Mouse (Mus musculus): ENCODE measurements around the gene Sarnp.

Sarnp gene

DNA sequence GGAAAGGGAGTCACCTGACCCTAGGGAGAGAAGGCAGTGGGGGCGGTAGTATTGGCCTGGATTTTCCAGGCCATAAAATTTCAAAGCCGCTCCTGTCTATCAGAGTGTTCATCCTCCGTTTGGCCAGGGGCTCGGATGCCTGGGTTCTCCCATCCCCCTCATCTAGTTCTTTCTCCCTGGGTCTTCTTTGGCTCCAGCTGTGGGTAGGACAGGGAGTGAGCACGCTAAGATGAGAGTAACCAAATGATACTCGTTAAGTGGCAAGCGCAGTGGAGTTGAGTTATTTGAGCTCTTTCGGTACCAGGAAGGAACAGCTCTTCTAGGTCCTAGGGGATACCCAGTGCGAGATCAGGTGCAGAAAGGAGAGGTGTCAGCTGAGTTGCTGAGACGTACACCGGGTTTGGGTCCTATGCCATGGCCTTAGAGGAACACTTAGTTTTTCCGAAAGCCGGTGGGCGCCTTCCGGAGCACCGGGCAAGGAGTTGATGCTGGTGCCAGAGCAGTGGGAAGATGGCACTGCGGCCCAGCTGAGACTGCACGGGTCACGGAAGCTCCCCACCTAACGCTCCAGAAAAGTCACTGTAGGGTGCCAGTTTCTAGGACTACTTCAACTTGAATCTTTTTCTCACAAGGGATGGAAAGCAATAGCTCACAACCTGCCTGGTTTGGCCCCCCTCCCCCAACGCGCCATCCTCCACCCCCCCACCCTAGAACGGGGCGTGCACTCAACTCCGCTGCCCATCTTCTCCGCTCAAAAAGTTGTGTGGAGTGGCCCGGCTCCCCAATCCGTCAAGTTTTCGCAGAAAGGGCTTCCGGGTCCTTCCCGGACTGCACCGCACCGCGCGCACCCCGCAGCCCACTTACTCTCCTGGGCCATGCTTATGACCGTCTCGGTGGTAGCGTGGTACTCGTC is 73.5 kb downstream of the Sarnp start:
- in situ Hi-C loops (cut with MboI, MseI): no loop called here

- in situ Hi-C loops (cut with MboI, MseI): no loop called here
Observed at GRCm38 (mm10) chr10:128891296-128892094, 74.4 kb downstream of the Sarnp start, which contains the start of gene Gdf11. TSS of gene Gdf11 (minus strand) at chr10:128891718.

GRCm38 (mm10) chr10:128892246-128892645 is 75.1 kb downstream of the Sarnp start:
- in situ Hi-C loops (cut with MboI, MseI): no loop called here

DNA sequence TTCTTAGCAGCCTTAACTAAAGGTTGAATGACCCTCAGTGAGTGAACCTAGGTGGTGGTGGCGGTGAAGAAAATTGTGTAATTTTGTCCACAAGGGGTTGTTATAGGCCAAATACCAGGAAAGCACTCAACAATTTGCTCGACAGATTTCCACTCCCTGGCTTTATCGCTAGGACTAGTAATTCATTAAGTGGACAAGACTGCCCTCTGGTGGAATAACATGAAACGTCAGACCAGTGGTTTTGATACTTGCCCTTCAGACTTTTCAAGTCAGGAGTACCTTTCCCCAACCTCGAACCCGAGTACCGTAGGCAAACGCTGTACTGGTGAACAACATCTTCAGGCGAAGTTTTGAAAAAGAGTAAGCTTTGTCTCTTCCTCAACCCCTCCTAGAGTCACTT is 78.3 kb downstream of the Sarnp start:
- in situ Hi-C loops (cut with MboI, MseI): loop anchor here (5.0 kb wide), 1 partner anchor 128 kb away; no protein-coding TSS in a partner anchor

DNA sequence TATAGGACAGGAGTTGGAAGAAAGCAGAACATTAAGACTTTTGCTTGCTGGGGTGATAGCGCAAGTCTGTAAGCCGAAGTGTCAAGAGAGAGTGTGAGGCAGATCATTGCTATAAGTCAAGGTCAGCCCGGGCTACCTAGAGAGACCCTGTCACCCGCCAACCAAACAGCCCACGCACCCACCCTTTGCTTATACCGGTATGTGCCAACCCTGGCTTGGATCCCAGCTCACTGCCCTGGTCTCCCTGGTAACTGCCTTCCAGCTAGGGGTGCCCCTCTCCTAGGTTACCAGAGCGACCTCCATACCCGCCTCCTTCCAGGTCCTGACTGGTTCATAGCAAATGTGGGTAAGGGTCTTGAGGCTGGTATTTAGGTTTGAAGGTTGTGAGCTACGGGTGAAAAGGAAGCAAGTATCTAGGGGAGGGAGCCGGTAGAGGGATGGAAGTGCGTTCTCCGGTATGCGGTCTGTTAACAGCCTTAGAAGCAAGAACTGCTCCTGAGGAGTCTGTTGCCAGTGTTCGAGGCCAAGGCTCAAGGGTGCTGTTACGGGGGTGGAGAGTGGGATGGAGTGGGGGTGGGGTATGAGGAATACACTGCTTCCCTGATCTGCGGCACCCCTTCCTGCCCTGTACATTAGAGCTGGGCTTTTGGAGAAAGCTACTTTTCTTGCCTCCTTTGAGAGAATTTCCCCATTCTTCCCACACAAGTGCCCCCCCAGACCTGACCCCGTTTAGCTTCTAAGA is 79.0 kb downstream of the Sarnp start:
- in situ Hi-C loops (cut with MboI, MseI): loop anchor here (5.0 kb wide), 1 partner anchor 129 kb away; no protein-coding TSS in a partner anchor

- in situ Hi-C loops (cut with MboI, MseI): loop anchor here (5.0 kb wide), 1 partner anchor 130 kb away; no protein-coding TSS in a partner anchor
Observed at GRCm38 (mm10) chr10:128896807-128897206, 79.7 kb downstream of the Sarnp start.

DNA sequence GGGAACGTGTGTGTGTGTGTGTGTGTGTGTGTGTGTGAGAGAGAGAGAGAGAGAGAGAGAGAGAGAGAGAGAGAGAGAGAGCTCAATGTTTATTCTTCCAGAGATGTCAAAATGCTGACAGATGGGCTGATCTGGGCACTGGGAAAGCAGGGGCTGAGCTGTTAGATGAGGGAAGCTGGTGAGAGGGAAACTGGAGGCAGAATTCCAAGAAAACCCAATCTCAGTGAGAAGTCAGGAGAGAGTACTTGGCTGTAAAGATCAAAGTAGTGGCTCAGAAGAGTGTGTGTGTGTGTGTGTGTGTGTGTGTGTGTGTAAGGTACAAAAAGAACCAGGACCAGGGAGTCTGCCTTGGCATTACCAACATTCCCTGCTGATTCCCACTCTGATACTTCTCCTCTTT is 80.4 kb downstream of the Sarnp start:
- in situ Hi-C loops (cut with MboI, MseI): loop anchor here (5.0 kb wide), 1 partner anchor 130 kb away; no protein-coding TSS in a partner anchor

DNA sequence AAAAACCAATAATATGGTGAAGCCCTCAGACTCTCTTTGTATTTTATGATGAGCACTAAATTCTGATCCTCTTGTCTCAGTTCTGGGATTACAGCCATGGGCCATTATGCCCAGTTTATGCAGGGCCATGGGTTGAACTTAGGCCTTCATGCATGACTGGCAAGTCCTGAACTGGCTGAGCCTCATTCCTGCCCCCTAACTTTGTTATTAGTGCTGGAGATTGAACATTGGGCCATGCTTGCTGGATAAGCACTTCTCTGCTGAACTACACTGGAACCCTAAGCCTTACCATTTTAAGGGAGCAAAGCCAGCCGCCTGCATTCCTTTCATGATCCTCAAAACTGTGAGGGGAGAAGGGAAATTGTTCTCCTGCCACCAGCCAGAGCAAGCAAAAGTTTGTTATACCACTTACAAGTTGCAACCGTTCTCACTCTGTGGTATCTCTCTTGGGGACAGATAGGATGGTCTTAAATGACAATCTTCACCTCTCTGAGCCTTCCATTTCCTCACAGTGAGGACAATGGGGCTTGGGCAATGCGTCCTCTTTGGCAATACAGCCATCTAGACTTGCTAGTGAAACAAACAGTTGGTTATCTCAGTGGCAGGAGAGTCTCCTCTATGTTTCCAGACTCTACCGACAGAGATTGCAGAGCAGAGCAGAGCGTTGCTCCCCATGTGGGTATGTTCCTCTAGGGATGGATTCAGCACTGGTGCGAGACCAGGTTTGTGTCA is 82.8 kb downstream of the Sarnp start:
- in situ Hi-C loops (cut with MboI, MseI): loop anchor here (5.0 kb wide), 1 partner anchor 133 kb away; no protein-coding TSS in a partner anchor

- in situ Hi-C loops (cut with MboI, MseI): no loop called here
Observed at GRCm38 (mm10) chr10:128900698-128901097, 83.6 kb downstream of the Sarnp start, which contains the start of gene Cd63. TSS of gene Cd63 (plus strand) at chr10:128900989.

DNA sequence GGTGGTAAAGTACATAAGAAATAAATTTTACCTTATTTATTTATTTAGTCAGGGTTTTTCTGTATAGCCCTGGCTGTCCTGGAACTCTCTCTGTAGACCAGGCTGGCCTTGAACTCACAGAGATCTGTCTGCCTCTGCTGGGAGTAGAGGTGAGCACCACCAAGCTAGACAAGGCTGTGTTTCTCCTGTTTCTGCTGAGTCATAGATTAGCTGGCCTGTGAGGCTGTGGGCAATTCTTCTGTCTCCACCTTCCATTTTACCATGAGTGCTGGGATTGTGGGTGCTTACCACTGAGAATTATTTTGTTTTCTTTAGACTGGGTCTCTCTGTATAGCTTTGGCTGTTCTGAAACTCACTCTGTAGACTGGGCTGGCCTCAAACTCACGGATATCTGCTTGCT is 84.3 kb downstream of the Sarnp start:
- in situ Hi-C loops (cut with MboI, MseI): no loop called here

- in situ Hi-C loops (cut with MboI, MseI): no loop called here
Observed at GRCm38 (mm10) chr10:128902409-128902988, 85.4 kb downstream of the Sarnp start.

DNA sequence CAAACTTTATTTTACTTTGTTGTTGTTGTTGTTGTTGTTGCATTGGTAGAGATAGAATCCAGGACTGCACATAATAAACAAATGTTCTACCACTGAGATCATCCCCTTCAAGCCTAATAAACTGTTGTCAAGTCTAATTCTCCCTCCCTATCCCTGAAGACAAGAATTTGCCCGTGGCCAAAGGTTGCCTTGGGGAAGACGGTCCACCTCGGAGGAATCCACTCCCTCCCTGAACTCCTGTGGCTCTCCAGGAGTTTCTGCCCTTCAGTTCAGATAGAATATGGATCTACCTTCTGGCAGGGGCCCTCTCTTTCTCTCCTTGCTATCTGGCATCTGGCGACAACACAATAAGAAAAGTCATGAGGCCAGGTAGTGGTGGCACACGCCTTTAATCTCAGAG is 87.7 kb downstream of the Sarnp start:
- in situ Hi-C loops (cut with MboI, MseI): loop anchor here (5.0 kb wide), 1 partner anchor 72 kb away; no protein-coding TSS in a partner anchor

DNA sequence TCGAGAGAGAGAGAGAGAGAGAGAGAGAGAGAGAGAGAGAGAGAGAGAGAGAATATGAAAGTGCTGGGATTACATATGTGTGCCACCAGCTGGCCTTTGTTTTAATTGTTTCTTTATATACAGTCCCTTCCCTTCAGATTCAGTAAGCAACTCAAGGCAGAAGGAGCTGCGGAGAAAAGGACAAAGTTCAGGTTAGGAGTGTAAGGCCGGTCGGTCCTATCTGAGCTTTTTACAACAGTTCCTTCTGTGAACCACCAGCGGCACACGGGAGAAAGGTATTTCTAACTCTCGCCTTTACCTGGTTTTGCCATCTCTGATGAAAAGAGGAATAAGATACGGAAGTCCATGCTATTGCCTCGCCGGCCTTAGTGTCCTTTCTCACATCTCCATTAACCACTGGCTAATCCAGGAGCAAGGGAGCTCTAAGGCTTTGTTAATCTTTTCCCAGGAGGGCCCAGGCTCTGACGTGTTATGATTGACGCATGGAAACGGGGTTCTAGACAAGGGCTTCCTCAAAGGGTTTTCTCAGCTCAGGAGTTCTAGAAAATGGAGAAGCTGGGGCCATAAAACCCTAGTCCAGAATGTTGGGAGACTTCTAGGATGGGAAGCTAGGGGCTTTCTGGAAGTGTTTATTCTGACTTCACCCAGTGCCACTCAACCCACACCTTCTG is 91.8 kb downstream of the Sarnp start:
- in situ Hi-C loops (cut with MboI, MseI): loop anchor here (5.0 kb wide), 1 partner anchor 68 kb away; no protein-coding TSS in a partner anchor

GRCm38 (mm10) chr10:128909567-128910028 is 92.5 kb downstream of the Sarnp start:
- in situ Hi-C loops (cut with MboI, MseI): loop anchor here (5.0 kb wide), 1 partner anchor 68 kb away; no protein-coding TSS in a partner anchor

- in situ Hi-C loops (cut with MboI, MseI): no loop called here
Observed at GRCm38 (mm10) chr10:128910066-128910841, 93.1 kb downstream of the Sarnp start.

GRCm38 (mm10) chr10:128911430-128911829 is 94.3 kb downstream of the Sarnp start:
- in situ Hi-C loops (cut with MboI, MseI): no loop called here

DNA sequence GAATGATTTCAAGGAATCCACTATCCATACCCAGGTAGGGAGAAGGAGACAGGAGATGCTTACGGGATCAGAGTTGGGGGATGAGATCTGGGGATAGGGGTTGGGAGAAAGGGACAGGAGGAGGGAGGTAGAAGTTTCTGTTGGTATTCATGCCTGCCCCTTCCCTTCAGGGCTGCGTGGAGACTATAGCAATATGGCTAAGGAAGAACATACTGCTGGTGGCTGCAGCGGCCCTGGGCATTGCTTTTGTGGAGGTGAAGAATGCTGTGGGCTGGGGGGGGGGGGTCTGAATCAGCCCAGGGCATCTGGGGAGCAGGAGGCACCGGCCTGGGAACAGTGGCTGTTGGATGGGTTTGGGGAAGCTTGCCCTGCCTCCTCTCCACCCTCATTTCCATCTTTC is 95.1 kb downstream of the Sarnp start:
- in situ Hi-C loops (cut with MboI, MseI): no loop called here

- in situ Hi-C loops (cut with MboI, MseI): no loop called here
Observed at GRCm38 (mm10) chr10:128912791-128913190, 95.7 kb downstream of the Sarnp start.

- in situ Hi-C loops (cut with MboI, MseI): no loop called here
Observed at GRCm38 (mm10) chr10:128913219-128913618, 96.1 kb downstream of the Sarnp start.

All from regulatory T cell (primary cell).